Mouse (Mus musculus) adrenal gland, adult 2 months (tissue): ENCODE measurements around the gene Hipk2. TPM values are rescaled to one million over a fixed set of nuclear protein-coding genes. Genes with fewer than 3 reads are reported as not detected.

Experiments used
- polyA plus RNA-seq: library from polyadenylated mRNA; depleted of rRNA; stranded (reverse); fragments of >200 nt; gene quantifications from 2 replicates; pipeline ENCODE4 v1.2.3, GENCODE M21; 2012; rRNA removed
- total RNA-seq, 2 experiments: library from RNA; stranded (reverse); gene quantifications; 2 replicates each; pipeline ENCODE4 v1.2.3; 2021

Gene Hipk2
- total and polyA plus RNA-seq, 3 experiments = 97.1 to 163 (median 98.6) TPM

Other genes starting within 250 kb of the Hipk2 start
- 1 to 10 TPM; 3.6 to 6.4 TPM for gene Klrg2, start 238.9 kb downstream of the Hipk2 start, total RNA-seq
- gene Klrg2, start 238.9 kb downstream of the Hipk2 start, polyA plus RNA-seq = 6.5 and 8.2 TPM in 2 replicates
- 1 to 10 TPM; 1.6 to 3.4 TPM for gene Clec2l, start 213.1 kb downstream of the Hipk2 start, total RNA-seq
- 4.3 and 6.4 TPM in 2 replicates for gene Clec2l, start 213.1 kb downstream of the Hipk2 start, polyA plus RNA-seq
- 1 to 10 TPM; 7.5 to 8.5 TPM for gene Tbxas1, start 761 bp downstream of the Hipk2 start, total RNA-seq
- 3.3 and 4.0 TPM in 2 replicates for gene Tbxas1, start 761 bp downstream of the Hipk2 start, polyA plus RNA-seq
- gene Parp12, start 242.2 kb upstream of the Hipk2 start, total RNA-seq = 10 to 100 TPM; 15.3 to 20.3 TPM
- 29.6 and 33.0 TPM in 2 replicates for gene Parp12, start 242.2 kb upstream of the Hipk2 start, polyA plus RNA-seq